Mouse (Mus musculus) inflammation-experienced regulatory T-cells, adult 6 months (primary cell): Measurements from ENCODE around the gene Prkce. TPM values are rescaled to one million over a fixed set of nuclear protein-coding genes. Genes with fewer than 3 reads are reported as not detected.

ENCODE experiments used
- ATAC-seq: one replicate; pipeline ENCODE4 v1.8.0; 2017
- polyA plus RNA-seq, 3 experiments: library from polyadenylated mRNA; unstranded; fragments of 100-300 nt; shearing (Covaris generic); gene quantifications; one replicate each; pipeline ENCODE4 v1.2.1; 2017

The Prkce gene
- polyA plus RNA-seq, 3 experiments from 2014 or later, result 2.8 to 6.4 (median 5.2) TPM

- no peak for ATAC-seq
Observed at GRCm38 (mm10) chr17:86493891-86494420, 326.4 kb downstream of the Prkce start.

GRCm38 (mm10) chr17:86494494-86494893 is 326.9 kb downstream of the Prkce start:
- no peak for ATAC-seq

GRCm38 (mm10) chr17:86494895-86495294 is 327.3 kb downstream of the Prkce start:
- no peak for ATAC-seq

DNA sequence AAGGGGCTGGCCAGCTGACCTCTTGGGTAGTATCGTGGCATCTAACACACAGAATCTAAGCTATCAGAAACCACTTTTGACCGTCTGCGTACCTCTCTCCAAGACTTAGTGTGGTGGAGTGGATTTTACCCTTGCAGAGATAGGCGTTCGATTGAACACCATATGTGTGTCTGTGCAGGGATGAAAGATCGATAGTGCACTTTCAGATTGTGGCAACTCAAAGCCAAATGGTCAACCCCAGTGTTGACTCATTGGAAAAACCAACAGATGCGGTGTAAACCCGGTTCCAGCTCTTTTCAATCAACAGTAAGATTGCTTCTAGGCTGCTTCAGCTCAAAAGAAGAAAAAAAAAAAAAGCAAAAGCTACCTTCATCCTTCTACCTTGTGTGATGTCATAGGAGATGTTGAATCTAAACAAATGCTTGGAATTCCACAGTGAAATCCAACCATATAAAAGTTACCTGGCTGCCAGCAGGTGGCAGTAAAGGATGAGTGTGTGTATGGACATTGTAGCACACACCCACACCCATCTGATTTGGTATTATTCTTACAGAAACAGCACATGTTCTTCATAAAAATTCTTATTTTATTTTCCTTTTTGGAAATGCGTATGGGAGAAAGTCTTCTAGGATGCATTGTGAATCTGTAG is 328.7 kb downstream of the Prkce start:
- no peak for ATAC-seq

DNA sequence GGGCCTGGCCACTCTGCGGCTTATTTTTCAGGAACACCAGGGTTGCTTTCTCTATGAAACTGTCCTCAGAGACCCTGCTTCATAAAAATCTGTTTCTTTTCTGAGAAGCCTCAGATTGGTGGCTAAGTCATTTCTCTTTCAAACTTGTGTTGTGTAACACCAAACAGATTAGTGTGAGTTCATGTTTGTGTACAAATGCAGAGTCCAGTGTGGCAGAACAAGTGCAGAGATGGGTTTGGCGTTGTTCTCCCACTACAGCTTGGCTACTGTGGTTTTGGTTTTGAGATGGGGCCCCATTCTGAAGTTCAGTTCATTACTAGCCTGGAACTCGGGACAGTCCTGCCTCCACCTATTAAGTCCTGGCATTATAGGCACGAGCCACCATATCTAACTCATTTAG is 329.7 kb downstream of the Prkce start:
- no peak for ATAC-seq

DNA sequence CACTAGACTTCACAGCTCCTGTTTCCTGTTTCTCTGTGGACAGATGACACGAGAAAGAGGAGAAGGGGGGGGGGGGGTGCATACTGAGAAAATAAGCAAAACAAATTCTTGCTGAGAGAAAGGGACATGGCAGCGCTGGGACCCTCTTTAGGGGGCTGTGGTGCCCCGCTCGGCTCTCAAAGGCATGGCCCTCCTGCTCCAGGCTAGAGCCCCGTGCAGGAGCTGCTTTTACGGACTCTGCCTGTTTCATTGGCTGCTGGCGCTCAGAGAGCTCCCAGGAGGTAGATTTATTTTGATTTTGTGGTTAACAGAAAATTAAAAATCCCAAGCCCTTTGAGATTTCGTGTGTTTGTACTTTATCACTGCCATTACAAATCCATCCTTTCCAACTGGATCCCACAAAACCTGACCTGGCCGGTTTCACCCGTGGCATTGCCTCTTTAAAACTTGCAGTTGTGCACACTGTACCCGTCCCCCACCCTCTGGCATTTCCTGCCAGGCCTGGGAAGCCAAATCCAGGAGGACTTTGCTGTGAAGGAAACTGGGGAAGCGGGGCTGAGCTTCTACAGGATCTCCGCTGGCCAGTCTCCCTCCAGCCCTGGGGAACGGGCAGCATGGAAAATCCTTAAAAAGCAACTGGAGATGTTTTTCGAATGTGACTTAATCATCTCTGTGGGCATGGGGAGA is 331.9 kb downstream of the Prkce start:
- no peak for ATAC-seq

- ATAC-seq, result no peak
Observed at GRCm38 (mm10) chr17:86501393-86501792, 333.8 kb downstream of the Prkce start.

DNA sequence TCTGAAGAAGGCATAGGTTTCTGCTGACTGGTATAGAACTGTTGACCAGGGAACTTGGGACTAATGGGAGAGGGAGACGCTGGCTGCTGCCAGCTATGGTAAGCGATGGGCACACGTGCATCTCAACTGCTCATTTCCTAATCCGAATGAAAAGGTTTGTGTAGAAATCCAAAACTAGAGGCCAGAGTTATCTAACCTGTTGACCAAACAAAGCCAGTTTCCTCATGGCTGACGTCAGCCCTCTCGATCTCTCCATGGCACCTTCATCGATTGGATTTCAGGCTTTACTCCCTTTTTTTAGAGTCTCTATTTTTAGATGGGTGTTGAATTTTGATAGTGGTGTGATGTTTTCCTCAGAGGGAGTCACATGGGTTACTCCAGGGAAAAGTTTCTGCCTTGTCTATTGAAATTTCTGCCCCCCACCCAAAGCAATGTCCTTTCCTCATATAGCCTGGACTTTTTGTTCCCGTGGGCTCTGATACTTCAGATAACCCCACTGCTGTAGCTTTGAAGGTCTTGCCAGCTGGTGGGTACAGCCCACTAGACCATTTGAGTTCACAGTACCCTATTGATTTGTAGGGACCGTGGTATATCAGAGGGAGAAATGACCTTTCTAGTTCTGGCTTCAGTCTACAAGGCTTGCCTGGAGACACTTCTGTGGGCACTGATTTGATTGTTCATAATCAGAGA is 335.8 kb downstream of the Prkce start:
- no peak for ATAC-seq

DNA sequence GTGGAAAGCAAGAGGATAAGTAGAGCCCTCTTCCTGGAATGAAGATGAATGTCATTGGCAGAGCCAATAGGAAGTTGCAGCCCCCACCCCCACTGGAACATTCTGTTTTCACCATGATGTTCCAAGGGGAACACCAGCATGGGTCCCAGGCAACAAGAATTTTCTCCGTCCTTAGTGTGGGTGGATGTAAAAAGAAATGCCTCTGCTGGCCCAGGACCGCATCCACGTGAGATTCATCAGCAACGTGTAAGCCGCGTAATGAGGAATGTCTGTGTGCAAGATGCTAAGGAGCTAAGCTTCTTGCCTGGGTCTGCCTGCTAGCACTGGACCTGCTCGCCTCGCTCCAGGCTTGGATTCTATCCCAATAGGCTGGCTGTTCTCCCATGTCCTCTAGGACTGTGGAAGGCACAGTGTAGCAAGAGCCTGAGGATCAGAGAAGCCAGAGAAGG is 337.6 kb downstream of the Prkce start, which contains the start of gene Gm10309:
Gene Gm10309, minus strand, starts transcription at position 50 of the 449 bp plus-strand sequence.
- ATAC-seq, result no peak

DNA sequence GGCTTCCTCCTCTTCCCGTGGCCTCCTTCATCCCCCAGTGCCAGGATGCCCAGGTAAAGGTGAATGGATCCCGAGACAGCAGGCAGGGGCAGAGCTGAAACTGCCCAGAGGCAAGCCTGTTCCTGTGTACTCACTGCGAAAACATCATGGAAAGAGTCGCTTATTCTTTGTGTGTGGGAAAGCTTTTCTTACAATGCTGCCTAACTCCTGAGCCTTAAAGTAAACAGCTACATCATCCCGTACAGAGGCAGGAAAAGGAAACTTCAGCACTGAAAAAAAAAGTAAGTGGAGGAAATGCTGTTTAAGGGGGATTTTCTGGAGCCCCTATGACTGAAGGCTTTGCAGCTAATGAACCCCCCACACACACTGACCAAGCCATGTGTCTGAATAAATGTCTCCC is 339.3 kb downstream of the Prkce start:
- no peak for ATAC-seq

GRCm38 (mm10) chr17:86507342-86508211 is 340.0 kb downstream of the Prkce start:
- ATAC-seq, result no peak

DNA sequence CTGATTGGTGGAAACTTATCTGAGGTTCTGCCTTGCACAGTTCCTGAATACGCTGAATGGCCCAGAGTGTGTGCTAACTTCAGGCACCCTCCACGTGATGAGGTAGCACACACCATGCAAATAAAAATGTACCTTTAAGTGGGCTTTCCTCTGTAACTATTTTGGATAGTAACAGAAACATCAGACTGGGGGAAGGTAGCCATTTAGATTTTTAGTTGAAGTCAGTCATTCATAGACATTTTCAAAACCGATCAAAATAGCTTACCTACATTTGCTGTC is 340.6 kb downstream of the Prkce start:
- ATAC-seq, result no peak

- no peak for ATAC-seq
Observed at GRCm38 (mm10) chr17:86509871-86510270, 342.3 kb downstream of the Prkce start.

GRCm38 (mm10) chr17:86514974-86515620 is 347.5 kb downstream of the Prkce start:
- ATAC-seq, result no peak

DNA sequence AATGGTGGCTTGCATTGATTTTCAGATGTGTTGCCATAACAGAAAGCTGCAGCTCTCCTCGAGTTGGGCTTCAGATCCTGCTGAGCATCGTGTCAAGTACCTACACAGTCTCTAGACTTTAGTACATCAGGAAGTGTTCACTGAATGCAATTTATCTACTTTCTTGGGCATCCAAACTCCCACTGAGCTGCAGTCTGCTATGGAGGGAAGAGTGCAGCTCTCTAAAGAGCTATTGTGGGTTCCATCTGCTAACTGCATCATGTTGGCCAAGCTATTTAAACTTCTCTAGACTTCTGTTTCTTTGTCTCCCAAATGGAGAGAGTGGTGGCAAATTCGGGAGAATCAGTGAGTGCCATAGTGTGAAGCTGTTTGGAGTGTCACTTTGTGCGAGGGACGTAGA is 349.0 kb downstream of the Prkce start:
- no peak for ATAC-seq

DNA sequence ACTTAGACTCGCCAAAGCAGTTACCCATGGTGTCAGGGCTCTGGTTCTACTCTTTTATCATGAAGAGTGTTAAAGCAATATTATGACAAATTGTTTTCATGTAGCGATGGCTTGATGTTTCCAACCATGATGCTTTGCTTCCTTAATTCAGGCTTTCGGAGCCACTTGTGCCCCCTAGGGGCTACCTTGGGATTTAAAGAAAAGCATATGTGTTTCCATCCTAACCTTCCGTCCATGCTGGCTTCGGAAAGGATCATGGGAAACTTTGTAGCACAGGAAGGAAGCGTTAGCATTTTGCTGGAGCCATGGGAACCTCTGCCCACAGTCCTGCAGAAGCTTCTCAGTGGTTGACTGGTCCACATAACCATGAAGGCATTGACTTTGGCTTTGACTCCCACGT is 351.0 kb downstream of the Prkce start:
- no peak for ATAC-seq

DNA sequence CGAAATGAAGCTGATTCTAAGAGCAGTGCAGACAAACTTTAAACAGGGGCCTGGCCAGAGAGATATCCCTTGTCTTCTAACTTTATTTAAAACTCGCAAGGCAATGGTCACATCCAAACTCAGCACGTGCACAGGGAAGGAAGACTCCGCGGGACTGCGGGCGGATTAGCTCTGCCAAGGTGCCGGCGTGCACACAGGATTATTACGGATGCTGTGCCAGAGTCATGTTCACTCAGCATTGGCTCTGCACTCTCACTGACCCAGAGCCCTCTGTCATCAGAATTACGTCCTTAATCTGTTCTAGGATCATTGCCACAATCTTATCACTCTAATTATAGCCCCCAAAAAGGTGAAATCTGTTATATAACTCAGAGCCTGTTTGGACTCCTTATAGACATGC is 353.7 kb downstream of the Prkce start:
- no peak for ATAC-seq

DNA sequence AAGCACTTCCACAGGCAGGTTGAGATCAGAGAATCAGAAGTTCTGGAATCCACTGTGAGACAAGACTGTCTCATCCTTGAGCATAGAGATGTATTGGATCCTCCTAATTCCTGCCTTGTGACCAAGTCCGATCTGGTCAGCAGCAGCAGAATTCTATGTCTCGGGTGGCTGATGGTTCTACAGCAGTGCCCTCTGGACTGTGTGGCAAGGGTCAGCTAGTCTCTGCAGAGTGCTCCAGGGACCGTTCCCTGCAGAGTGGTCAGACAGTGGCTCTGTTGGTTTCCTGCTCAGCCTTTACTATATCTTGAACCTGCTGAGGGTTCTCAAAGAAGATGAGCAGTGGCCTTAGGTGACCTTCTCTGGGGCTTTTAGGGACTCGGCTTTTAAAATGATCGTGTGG is 355.1 kb downstream of the Prkce start:
- ATAC-seq, result no peak

- no peak for ATAC-seq
Observed at GRCm38 (mm10) chr17:86523374-86523773, 355.8 kb downstream of the Prkce start.

DNA sequence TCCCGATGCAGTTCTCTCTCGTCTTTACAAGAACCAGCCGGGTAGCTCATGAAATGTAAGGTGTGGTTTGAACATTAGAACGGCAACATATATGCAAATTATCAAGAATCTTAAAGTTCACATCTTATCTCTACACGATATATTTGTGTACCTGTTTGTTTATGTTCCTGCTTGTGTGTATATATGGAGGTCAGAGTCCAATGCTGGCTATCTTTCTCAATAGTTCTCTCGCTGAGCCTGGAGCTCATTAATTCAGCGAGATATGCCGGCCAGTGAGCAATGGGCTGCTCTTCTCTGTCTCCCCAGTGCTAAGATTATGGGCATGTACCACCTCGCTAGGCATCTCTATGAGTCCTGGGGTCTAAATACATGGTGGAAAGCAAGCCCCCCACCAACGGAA is 356.3 kb downstream of the Prkce start:
- no peak for ATAC-seq

DNA sequence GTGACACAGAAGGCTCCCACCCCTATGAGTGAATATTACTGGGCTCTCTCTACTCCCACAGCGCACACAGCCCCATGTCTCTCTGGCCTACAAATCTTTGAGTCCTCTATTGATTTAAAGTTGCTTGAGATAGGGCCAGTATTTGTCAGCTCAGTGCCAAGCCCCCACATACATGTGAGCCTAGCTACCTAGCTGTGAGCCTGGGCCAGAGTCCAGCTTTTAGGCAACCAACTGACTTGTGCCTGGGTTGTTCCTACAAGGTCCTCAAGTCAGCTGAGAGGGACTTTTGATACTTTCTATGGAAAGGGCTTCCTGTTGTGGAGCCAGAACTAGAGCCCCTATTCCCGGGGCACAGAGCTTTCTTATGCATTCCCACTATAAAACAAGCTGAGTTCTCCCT is 357.5 kb downstream of the Prkce start:
- no peak for ATAC-seq

DNA sequence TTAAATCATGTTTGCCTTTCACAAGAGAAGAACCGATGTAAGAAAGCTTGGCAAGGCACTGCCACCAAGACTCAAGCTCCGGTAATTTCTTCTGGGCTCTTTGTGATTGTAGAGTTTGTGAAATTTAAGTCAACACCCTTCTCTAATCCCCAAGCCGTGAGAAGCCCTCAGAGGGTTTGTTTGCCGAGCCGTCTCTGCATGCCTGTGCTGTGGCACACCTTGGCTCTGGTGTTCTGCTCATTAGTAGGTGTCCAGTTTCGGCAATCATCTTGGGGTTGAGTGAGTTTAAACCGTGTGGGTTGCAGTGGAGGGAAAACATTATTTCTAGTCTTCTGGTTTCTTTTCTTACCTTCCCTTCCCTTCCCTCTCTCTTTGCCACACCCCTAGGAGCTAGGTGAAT is 358.4 kb downstream of the Prkce start:
- no peak for ATAC-seq
